Mouse (Mus musculus) liver, embryonic 14.5 days (tissue): ENCODE results near the gene Hopx. TPM values are rescaled to one million over a fixed set of nuclear protein-coding genes. Genes with fewer than 3 reads are reported as not detected.

ENCODE experiments used
- ATAC-seq: fragments of 200-750 bp; cut with Nextera tagmentation; 2 replicates; pipeline ENCODE4 v1.8.0; 2017; ENCODE audit warnings: moderate number of reproducible peaks, mild to moderate bottlenecking, moderate library complexity; ENCODE audit not compliant: insufficient read depth
- DNase-seq, 3 experiments: peaks; one replicate each; pipeline ENCODE4 v3.0.0-alpha.2; 2012 to 2013; ENCODE audit warnings: low read depth in 3 of 3, low spot score in 3 of 3
- H3K27ac ChIP-seq: fragments of 300-500 bp; sonication (generic); 2 replicates; pipeline ENCODE4 v1.5.1; 2014; ENCODE audit warnings: moderate library complexity, mild to moderate bottlenecking, control low read depth, inconsistent platforms
- H3K27me3 ChIP-seq: fragments of 300-500 bp; sonication (generic); 2 replicates; pipeline ENCODE4 v1.6.1; 2014; ENCODE audit warnings: mild to moderate bottlenecking, low read length, moderate library complexity; ENCODE audit not compliant: control insufficient read depth, insufficient read depth
- H3K36me3 ChIP-seq: fragments of 300-500 bp; sonication (generic); replicated peaks from 2 replicates; pipeline ENCODE4 v1.6.1; 2014; ENCODE audit warnings: low read depth; ENCODE audit not compliant: control insufficient read depth, insufficient read depth
- H3K4me1 ChIP-seq, 2 experiments: fragments of 200-500 bp in 1 of 2; fragments of 300-500 bp in 1 of 2; sonication (generic) in 1 of 2; replicated peaks; 2 replicates each; pipeline ENCODE4 v1.6.1; 2012 to 2014; ENCODE audit warnings: antibody characterized with exemption in 1 of 2, inconsistent platforms in 1 of 2, low read length in 1 of 2; ENCODE audit not compliant: control insufficient read depth in 2 of 2, insufficient read depth in 2 of 2
- H3K4me2 ChIP-seq: fragments of 300-500 bp; sonication (generic); 2 replicates; pipeline ENCODE4 v1.6.1; 2014; ENCODE audit warnings: low read depth, mild to moderate bottlenecking, control low read depth, moderate library complexity
- H3K4me3 ChIP-seq, 2 experiments: fragments of 200-500 bp in 1 of 2; fragments of 300-500 bp in 1 of 2; sonication (generic) in 1 of 2; 2 replicates each; pipeline ENCODE4 v1.5.1; 2012 to 2014; ENCODE audit warnings: low read depth in 2 of 2, low read length in 2 of 2, mild to moderate bottlenecking in 2 of 2, control low read depth in 1 of 2, inconsistent platforms in 1 of 2, moderate library complexity in 1 of 2; ENCODE audit not compliant: insufficient read depth in 1 of 2
- H3K9ac ChIP-seq: fragments of 300-500 bp; sonication (generic); replicated peaks from 2 replicates; pipeline ENCODE4 v1.6.1; 2014; ENCODE audit warnings: mild to moderate bottlenecking, control low read depth, moderate library complexity
- H3K9me3 ChIP-seq: fragments of 300-500 bp; sonication (generic); 2 replicates; pipeline ENCODE4 v1.6.1; 2016; ENCODE audit warnings: low read length, mixed read lengths; ENCODE audit not compliant: control insufficient read depth
- CTCF ChIP-seq: IDR thresholded peaks from 2 replicates; pipeline ENCODE4 v1.5.1; 2016; ENCODE audit warnings: antibody characterized with exemption, low read depth, control low read depth
- EP300 ChIP-seq: IDR thresholded peaks from 2 replicates; pipeline ENCODE4 v1.6.1; 2016; ENCODE audit warnings: antibody characterized with exemption, low read depth
- WGBS: fragments of 180-500 bp; shearing (Covaris S2); extraction: QIAGEN DNeasy Blood & Tissue Kit; methylation state at CpG from one replicate; pipeline ENCODE4 v1.1.7; 2014; ENCODE audit not compliant: insufficient replicate concordance; 5-methylcytosine and 5-hydroxymethylcytosine counted together
- polyA plus RNA-seq, 2 experiments: library from polyadenylated mRNA; depleted of rRNA in 1 of 2; stranded (reverse) in 1 of 2; unstranded in 1 of 2; fragments of >200 nt; fragmentation: Nextera tagmentation in 1 of 2; extraction: Ambion mirVana in 1 of 2; gene quantifications; 2 replicates each; pipeline versions ENCODE4 v1.2.1 to v1.2.3; 2012 to 2014

Gene Hopx
- polyA plus RNA-seq, 2 experiments: 0.19 to 0.74 TPM

- ATAC-seq: no peak
- Histone ChIP-seq H3K4me3 (no peak overlapping the region), H3K9ac (no peak overlapping the region), H3K27ac (no peak overlapping the region), H3K9me3 (no peaks in the 10 kb centered on the region), H3K4me2 (peak overlapping the region; percentile 77), H3K4me1 (peaks cover 0 to 6% of the 10 kb centered on the region in 2 experiments; a peak in 2 of 4 replicates), H3K27me3 (peaks cover 18% of the 10 kb centered on the region), H3K36me3 (no peaks in the 10 kb centered on the region)
- WGBS: 39% methylated on average over 8 of the region's 8 CpGs
- no peak for TF ChIP-seq EP300
- TF ChIP-seq CTCF: no peak
- no peak for DNase-seq
These were observed 21.0 kb downstream of the Hopx start for GRCm38 (mm10) chr5:77093961-77094360.

- 33% methylated on average over 5 of the region's 5 CpGs for WGBS
- peaks cover 18% of the 10 kb centered on the region for H3K27me3 ChIP-seq
- H3K4me1 ChIP-seq: peaks cover 0 to 2% of the 10 kb centered on the region in 2 experiments; a peak in 1 of 4 replicates
- no peak for TF ChIP-seq CTCF
- TF ChIP-seq EP300: no peak
- no peak overlapping the region for H3K4me2 ChIP-seq
- no peaks in the 10 kb centered on the region for H3K9me3 ChIP-seq
- ATAC-seq (no peak), DNase-seq (no peak)
- no peaks in the 10 kb centered on the region for H3K36me3 ChIP-seq
- H3K27ac ChIP-seq: no peak overlapping the region
- no peak overlapping the region for H3K4me3 ChIP-seq
- no peak overlapping the region for H3K9ac ChIP-seq
These were observed 22.4 kb downstream of the Hopx start for GRCm38 (mm10) chr5:77092531-77092930.

- H3K4me1 ChIP-seq: peaks cover 0 to 2% of the 10 kb centered on the region in 2 experiments; a peak in 1 of 4 replicates
- H3K36me3 ChIP-seq: no peaks in the 10 kb centered on the region
- H3K27me3 ChIP-seq: peaks cover 18% of the 10 kb centered on the region
- no peak overlapping the region for H3K9ac ChIP-seq
- ATAC-seq: no peak
- H3K9me3 ChIP-seq: no peaks in the 10 kb centered on the region
- H3K4me2 ChIP-seq: no peak overlapping the region
- H3K27ac ChIP-seq: no peak overlapping the region
- 48% methylated on average over 3 of the region's 3 CpGs for WGBS
- DNase-seq: no peak
- TF ChIP-seq EP300 (no peak), CTCF (no peak)
- H3K4me3 ChIP-seq: no peak overlapping the region
These were observed 23.0 kb downstream of the Hopx start for GRCm38 (mm10) chr5:77091923-77092322.

GRCm38 (mm10) chr5:77090521-77091096 lies 24.3 kb downstream of the Hopx start:
- TF ChIP-seq CTCF: no peak
- TF ChIP-seq EP300: no peak
- no peak overlapping the region for H3K27ac ChIP-seq
- H3K9ac ChIP-seq: no peak overlapping the region
- H3K4me1 ChIP-seq: no peaks in the 10 kb centered on the region
- DNase-seq: no peak
- 51% methylated on average over 5 of the region's 5 CpGs for WGBS
- H3K27me3 ChIP-seq: peaks cover 14% of the 10 kb centered on the region
- H3K36me3 ChIP-seq: no peaks in the 10 kb centered on the region
- no peak overlapping the region for H3K4me3 ChIP-seq
- H3K9me3 ChIP-seq: no peaks in the 10 kb centered on the region
- no peak overlapping the region for H3K4me2 ChIP-seq
- no peak for ATAC-seq

GRCm38 (mm10) chr5:77089901-77090300 lies 25.0 kb downstream of the Hopx start:
- no peak for DNase-seq
- Histone ChIP-seq H3K36me3 (no peaks in the 10 kb centered on the region), H3K9me3 (no peaks in the 10 kb centered on the region), H3K4me3 (no peak overlapping the region), H3K4me1 (no peaks in the 10 kb centered on the region), H3K27me3 (peaks cover 8% of the 10 kb centered on the region), H3K9ac (no peak overlapping the region), H3K27ac (no peak overlapping the region), H3K4me2 (no peak overlapping the region)
- 69% methylated on average over 8 of the region's 8 CpGs for WGBS
- ATAC-seq: no peak
- TF ChIP-seq EP300: no peak
- no peak for TF ChIP-seq CTCF
